Mouse (Mus musculus): ENCODE measurements at regions not wholly inside any gene's neighbourhood (a gene's known extent, or its start where the extent isn't known, plus 50 kb on each side); places are given as distances from the start of the nearest gene placed in this dataset.
"Not testable (repeated sequence)": the region's sequence is repeated elsewhere in the genome, so short reads cannot be mapped to it uniquely, and the experiment has no call there.

- Histone ChIP-seq H3K4me2 (ENCODE audit: low read depth, low read length) (no peak overlapping the region), H3K27ac (ENCODE audit: low read length) (no peak overlapping the region), H3K4me1 (replicated peaks; ENCODE audit: control insufficient read depth, insufficient read depth, low read length) (no peaks in the 10 kb centered on the region), H3K9me3 (ENCODE audit: control insufficient read depth, low read length) (no peaks in the 10 kb centered on the region), H3K9ac (ENCODE audit: low read length) (no peak overlapping the region), H3K36me3 (ENCODE audit: control insufficient read depth, insufficient read depth, low read length) (no peaks in the 10 kb centered on the region), H3K27me3 (ENCODE audit: control insufficient read depth, insufficient read depth, low read depth, low read length) (no peaks in the 10 kb centered on the region), H3K4me3 (ENCODE audit: low read length) (no peak overlapping the region)
- ATAC-seq (ENCODE audit: low read depth): no peak
Observed at GRCm38 (mm10) chr8:4934551-4934950, 155.2 kb upstream of the Shcbp1 start.

- Histone ChIP-seq H3K4me3 (ENCODE audit: low read length) (no peak overlapping the region), H3K27me3 (ENCODE audit: control insufficient read depth, insufficient read depth, low read depth, low read length) (no peaks in the 10 kb centered on the region), H3K9me3 (ENCODE audit: control insufficient read depth, low read length) (no peaks in the 10 kb centered on the region), H3K36me3 (ENCODE audit: control insufficient read depth, insufficient read depth, low read length) (no peaks in the 10 kb centered on the region), H3K4me2 (ENCODE audit: low read depth, low read length) (no peak overlapping the region), H3K9ac (ENCODE audit: low read length) (no peak overlapping the region), H3K4me1 (replicated peaks; ENCODE audit: control insufficient read depth, insufficient read depth, low read length) (no peaks in the 10 kb centered on the region), H3K27ac (ENCODE audit: low read length) (no peak overlapping the region)
- 60% methylated on average over 2 of the region's 2 CpGs for WGBS
- no peak for ATAC-seq (ENCODE audit: low read depth)
Observed at GRCm38 (mm10) chr8:4934035-4934434, 154.7 kb upstream of the Shcbp1 start.

- H3K9ac ChIP-seq (ENCODE audit: low read length): no peak overlapping the region
- H3K27me3 ChIP-seq (ENCODE audit: control insufficient read depth, insufficient read depth, low read depth, low read length): no peaks in the 10 kb centered on the region
- no peak overlapping the region for H3K27ac ChIP-seq (ENCODE audit: low read length)
- H3K4me3 ChIP-seq (ENCODE audit: low read length): no peak overlapping the region
- H3K9me3 ChIP-seq (ENCODE audit: control insufficient read depth, low read length): no peaks in the 10 kb centered on the region
- H3K4me1 ChIP-seq (replicated peaks; ENCODE audit: control insufficient read depth, insufficient read depth, low read length): no peaks in the 10 kb centered on the region
- no peaks in the 10 kb centered on the region for H3K36me3 ChIP-seq (ENCODE audit: control insufficient read depth, insufficient read depth, low read length)
- H3K4me2 ChIP-seq (ENCODE audit: low read depth, low read length): no peak overlapping the region
- no peak for ATAC-seq (ENCODE audit: low read depth)
Observed at GRCm38 (mm10) chr8:4916447-4916846, 137.1 kb upstream of the Shcbp1 start.

GRCm38 (mm10) chr8:4895046-4895445 is 115.7 kb upstream of the Shcbp1 start:
- no peak overlapping the region for H3K4me2 ChIP-seq (ENCODE audit: low read depth, low read length)
- ATAC-seq (ENCODE audit: low read depth): no peak
- no peaks in the 10 kb centered on the region for H3K36me3 ChIP-seq (ENCODE audit: control insufficient read depth, insufficient read depth, low read length)
- H3K4me3 ChIP-seq (ENCODE audit: low read length): no peak overlapping the region
- H3K27me3 ChIP-seq (ENCODE audit: control insufficient read depth, insufficient read depth, low read depth, low read length): no peaks in the 10 kb centered on the region
- no peak overlapping the region for H3K27ac ChIP-seq (ENCODE audit: low read length)
- WGBS: 82% methylated on average over 2 of the region's 2 CpGs
- H3K9ac ChIP-seq (ENCODE audit: low read length): no peak overlapping the region
- H3K9me3 ChIP-seq (ENCODE audit: control insufficient read depth, low read length): no peaks in the 10 kb centered on the region
- H3K4me1 ChIP-seq (replicated peaks; ENCODE audit: control insufficient read depth, insufficient read depth, low read length): no peaks in the 10 kb centered on the region

GRCm38 (mm10) chr8:4868761-4869160 is 89.4 kb upstream of the Shcbp1 start:
- not testable (repeated sequence) for H3K36me3 ChIP-seq (ENCODE audit: control insufficient read depth, insufficient read depth, low read length); H3K27ac ChIP-seq (ENCODE audit: low read length); H3K27me3 ChIP-seq (ENCODE audit: control insufficient read depth, insufficient read depth, low read depth, low read length); H3K9ac ChIP-seq (ENCODE audit: low read length); H3K4me3 ChIP-seq (ENCODE audit: low read length); H3K4me2 ChIP-seq (ENCODE audit: low read depth, low read length); H3K4me1 ChIP-seq (replicated peaks; ENCODE audit: control insufficient read depth, insufficient read depth, low read length); H3K9me3 ChIP-seq (ENCODE audit: control insufficient read depth, low read length)
- ATAC-seq (ENCODE audit: low read depth): peak; percentile 68; the same call in 1 of the 2 replicates
- WGBS: 69% methylated on average over 7 of the region's 7 CpGs

- H3K4me3 ChIP-seq (ENCODE audit: low read length): no peak overlapping the region
- no peaks in the 10 kb centered on the region for H3K27me3 ChIP-seq (ENCODE audit: control insufficient read depth, insufficient read depth, low read depth, low read length)
- no peak overlapping the region for H3K27ac ChIP-seq (ENCODE audit: low read length)
- no peaks in the 10 kb centered on the region for H3K36me3 ChIP-seq (ENCODE audit: control insufficient read depth, insufficient read depth, low read length)
- no peak for ATAC-seq (ENCODE audit: low read depth)
- H3K4me2 ChIP-seq (ENCODE audit: low read depth, low read length): no peak overlapping the region
- no peaks in the 10 kb centered on the region for H3K4me1 ChIP-seq (replicated peaks; ENCODE audit: control insufficient read depth, insufficient read depth, low read length)
- 73% methylated on average over 3 of the region's 3 CpGs for WGBS
- no peak overlapping the region for H3K9ac ChIP-seq (ENCODE audit: low read length)
- no peaks in the 10 kb centered on the region for H3K9me3 ChIP-seq (ENCODE audit: control insufficient read depth, low read length)
Observed at GRCm38 (mm10) chr8:4839087-4839486, 59.7 kb upstream of the Shcbp1 start.

GRCm38 (mm10) chr8:4838527-4838926 is 59.2 kb upstream of the Shcbp1 start:
- H3K27ac ChIP-seq (ENCODE audit: low read length): peak overlapping the region; percentile 32; the same call in 1 of the 2 replicates
- H3K9me3 ChIP-seq (ENCODE audit: control insufficient read depth, low read length): no peaks in the 10 kb centered on the region
- H3K9ac ChIP-seq (ENCODE audit: low read length): no peak overlapping the region
- no peak overlapping the region for H3K4me3 ChIP-seq (ENCODE audit: low read length)
- 0 out of 2 replicates have a peak, but pooled peaks have one; percentile 10 for ATAC-seq (ENCODE audit: low read depth)
- no peaks in the 10 kb centered on the region for H3K36me3 ChIP-seq (ENCODE audit: control insufficient read depth, insufficient read depth, low read length)
- no peaks in the 10 kb centered on the region for H3K4me1 ChIP-seq (replicated peaks; ENCODE audit: control insufficient read depth, insufficient read depth, low read length)
- no peak overlapping the region for H3K4me2 ChIP-seq (ENCODE audit: low read depth, low read length)
- no peaks in the 10 kb centered on the region for H3K27me3 ChIP-seq (ENCODE audit: control insufficient read depth, insufficient read depth, low read depth, low read length)

GRCm38 (mm10) chr8:4837719-4838118 is 58.4 kb upstream of the Shcbp1 start:
- H3K9me3 ChIP-seq (ENCODE audit: control insufficient read depth, low read length): no peaks in the 10 kb centered on the region
- no peaks in the 10 kb centered on the region for H3K27me3 ChIP-seq (ENCODE audit: control insufficient read depth, insufficient read depth, low read depth, low read length)
- ATAC-seq (ENCODE audit: low read depth): peak; percentile 82
- H3K4me3 ChIP-seq (ENCODE audit: low read length): no peak overlapping the region
- H3K27ac ChIP-seq (ENCODE audit: low read length): no peak overlapping the region
- no peak overlapping the region for H3K4me2 ChIP-seq (ENCODE audit: low read depth, low read length)
- no peaks in the 10 kb centered on the region for H3K4me1 ChIP-seq (replicated peaks; ENCODE audit: control insufficient read depth, insufficient read depth, low read length)
- H3K9ac ChIP-seq (ENCODE audit: low read length): no peak overlapping the region
- WGBS: 49% methylated on average over 2 of the region's 2 CpGs
- no peaks in the 10 kb centered on the region for H3K36me3 ChIP-seq (ENCODE audit: control insufficient read depth, insufficient read depth, low read length)

GRCm38 (mm10) chr8:4836651-4837050 is 57.3 kb upstream of the Shcbp1 start:
- Histone ChIP-seq H3K27me3 (ENCODE audit: control insufficient read depth, insufficient read depth, low read depth, low read length) (no peaks in the 10 kb centered on the region), H3K36me3 (ENCODE audit: control insufficient read depth, insufficient read depth, low read length) (no peaks in the 10 kb centered on the region), H3K4me2 (ENCODE audit: low read depth, low read length) (no peak overlapping the region), H3K4me3 (ENCODE audit: low read length) (no peak overlapping the region), H3K9ac (ENCODE audit: low read length) (no peak overlapping the region), H3K9me3 (ENCODE audit: control insufficient read depth, low read length) (no peaks in the 10 kb centered on the region), H3K27ac (ENCODE audit: low read length) (no peak overlapping the region), H3K4me1 (replicated peaks; ENCODE audit: control insufficient read depth, insufficient read depth, low read length) (no peaks in the 10 kb centered on the region)
- 46% methylated on average over 2 of the region's 2 CpGs for WGBS
- ATAC-seq (ENCODE audit: low read depth): peak; percentile 58
